Mouse (Mus musculus): ENCODE measurements around the gene Olfr47. TPM values are rescaled to one million over a fixed set of nuclear protein-coding genes. Genes with fewer than 3 reads are reported as not detected.
"Not testable (repeated sequence)": the region's sequence is repeated elsewhere in the genome, so short reads cannot be mapped to it uniquely, and the experiment has no call there.

Gene Olfr47
- not detected in 2 replicates for polyA plus RNA-seq (2015; fragmentation: Nextera tagmentation; extraction: Ambion mirVana)

- ATAC-seq = not testable (repeated sequence)
- WGBS = 81% methylated on average over 1 of the region's 1 CpGs
These were observed at the start of gene Olfr47 for GRCm38 (mm10) chr6:43231255-43231654. Olfr47 (plus strand) TSS chr6:43231529.

GRCm38 (mm10) chr6:43190986-43191385, 40.3 kb upstream of the Olfr47 start:
- no peaks in the 10 kb centered on the region for H3K4me1 ChIP-seq (ENCODE audit: control insufficient read depth, insufficient read depth, low read depth, low read length)
- H3K4me3 ChIP-seq (ENCODE audit: low read length) = no peak overlapping the region
- no peak overlapping the region for H3K27ac ChIP-seq (ENCODE audit: low read depth, low read length)
- H3K27me3 ChIP-seq (replicated peaks; ENCODE audit: control insufficient read depth, insufficient read depth, low read length) = no peaks in the 10 kb centered on the region
- no peak for ATAC-seq
- WGBS = 81% methylated on average over 3 of the region's 3 CpGs
- H3K36me3 ChIP-seq (ENCODE audit: control insufficient read depth, insufficient read depth, low read length) = no peaks in the 10 kb centered on the region
- no peaks in the 10 kb centered on the region for H3K9me3 ChIP-seq (ENCODE audit: control insufficient read depth, low read length)
- H3K4me2 ChIP-seq (ENCODE audit: low read length) = no peak overlapping the region
- H3K9ac ChIP-seq (ENCODE audit: low read depth, low read length) = no peak overlapping the region

More at GRCm38 (mm10) chr6:43231255-43231654, at the start of gene Olfr47:
- H3K9ac ChIP-seq (ENCODE audit: low read depth, low read length); H3K27me3 ChIP-seq (replicated peaks; ENCODE audit: control insufficient read depth, insufficient read depth, low read length); H3K4me3 ChIP-seq (ENCODE audit: low read length); H3K9me3 ChIP-seq (ENCODE audit: control insufficient read depth, low read length); H3K36me3 ChIP-seq (ENCODE audit: control insufficient read depth, insufficient read depth, low read length); H3K27ac ChIP-seq (ENCODE audit: low read depth, low read length); H3K4me2 ChIP-seq (ENCODE audit: low read length); H3K4me1 ChIP-seq (ENCODE audit: control insufficient read depth, insufficient read depth, low read depth, low read length): not testable (repeated sequence)

DNA sequence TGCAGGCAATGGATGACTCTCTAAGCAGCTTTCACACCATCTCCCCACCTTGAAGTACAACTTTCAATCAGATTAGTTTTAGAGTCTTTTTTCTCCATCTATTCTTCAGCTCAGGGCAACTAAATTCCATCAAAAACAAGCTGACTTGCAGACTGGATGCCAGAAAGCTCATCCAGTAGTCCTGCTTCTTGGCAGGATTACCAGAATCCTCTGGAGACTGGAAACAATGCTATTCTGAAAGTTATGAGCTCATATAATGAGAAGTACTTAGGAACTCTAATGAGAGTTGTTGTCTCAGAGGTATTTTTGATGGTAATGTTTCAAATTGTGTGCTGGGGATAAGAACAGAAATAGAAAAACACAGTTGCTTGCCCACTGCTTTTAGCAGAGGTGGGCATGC, 34.5 kb upstream of the Olfr47 start, which contains the start of gene Olfr435:
Gene Olfr435, plus strand, starts transcription at position 366 of the 400 bp plus-strand sequence.
- Histone ChIP-seq H3K4me2 (ENCODE audit: low read length) (no peak within 1 kb of the TSS), H3K27ac (ENCODE audit: low read depth, low read length) (no peak within 1 kb of the TSS), H3K9me3 (ENCODE audit: control insufficient read depth, low read length) (no peaks in the 10 kb centered on the region), H3K9ac (ENCODE audit: low read depth, low read length) (no peak within 1 kb of the TSS), H3K4me3 (ENCODE audit: low read length) (no peak within 1 kb of the TSS), H3K27me3 (replicated peaks; ENCODE audit: control insufficient read depth, insufficient read depth, low read length) (no peaks in the 10 kb centered on the region), H3K4me1 (ENCODE audit: control insufficient read depth, insufficient read depth, low read depth, low read length) (no peaks in the 10 kb centered on the region), H3K36me3 (ENCODE audit: control insufficient read depth, insufficient read depth, low read length) (no peaks in the 10 kb centered on the region)
- no peak for ATAC-seq

GRCm38 (mm10) chr6:43198094-43198493, 33.2 kb upstream of the Olfr47 start:
- no peaks in the 10 kb centered on the region for H3K9me3 ChIP-seq (ENCODE audit: control insufficient read depth, low read length)
- H3K27me3 ChIP-seq (replicated peaks; ENCODE audit: control insufficient read depth, insufficient read depth, low read length) = no peaks in the 10 kb centered on the region
- no peaks in the 10 kb centered on the region for H3K4me1 ChIP-seq (ENCODE audit: control insufficient read depth, insufficient read depth, low read depth, low read length)
- no peak for ATAC-seq
- WGBS = 88% methylated on average over 3 of the region's 3 CpGs
- no peaks in the 10 kb centered on the region for H3K36me3 ChIP-seq (ENCODE audit: control insufficient read depth, insufficient read depth, low read length)
- H3K9ac ChIP-seq (ENCODE audit: low read depth, low read length) = no peak overlapping the region
- no peak overlapping the region for H3K4me2 ChIP-seq (ENCODE audit: low read length)
- no peak overlapping the region for H3K4me3 ChIP-seq (ENCODE audit: low read length)
- no peak overlapping the region for H3K27ac ChIP-seq (ENCODE audit: low read depth, low read length)

- no peak overlapping the region for H3K4me2 ChIP-seq (ENCODE audit: low read length)
- no peak overlapping the region for H3K9ac ChIP-seq (ENCODE audit: low read depth, low read length)
- no peaks in the 10 kb centered on the region for H3K27me3 ChIP-seq (replicated peaks; ENCODE audit: control insufficient read depth, insufficient read depth, low read length)
- no peak overlapping the region for H3K27ac ChIP-seq (ENCODE audit: low read depth, low read length)
- no peaks in the 10 kb centered on the region for H3K9me3 ChIP-seq (ENCODE audit: control insufficient read depth, low read length)
- H3K36me3 ChIP-seq (ENCODE audit: control insufficient read depth, insufficient read depth, low read length) = no peaks in the 10 kb centered on the region
- no peak for ATAC-seq
- no peaks in the 10 kb centered on the region for H3K4me1 ChIP-seq (ENCODE audit: control insufficient read depth, insufficient read depth, low read depth, low read length)
- H3K4me3 ChIP-seq (ENCODE audit: low read length) = no peak overlapping the region
These were observed 28.5 kb upstream of the Olfr47 start for GRCm38 (mm10) chr6:43202786-43203185.

DNA sequence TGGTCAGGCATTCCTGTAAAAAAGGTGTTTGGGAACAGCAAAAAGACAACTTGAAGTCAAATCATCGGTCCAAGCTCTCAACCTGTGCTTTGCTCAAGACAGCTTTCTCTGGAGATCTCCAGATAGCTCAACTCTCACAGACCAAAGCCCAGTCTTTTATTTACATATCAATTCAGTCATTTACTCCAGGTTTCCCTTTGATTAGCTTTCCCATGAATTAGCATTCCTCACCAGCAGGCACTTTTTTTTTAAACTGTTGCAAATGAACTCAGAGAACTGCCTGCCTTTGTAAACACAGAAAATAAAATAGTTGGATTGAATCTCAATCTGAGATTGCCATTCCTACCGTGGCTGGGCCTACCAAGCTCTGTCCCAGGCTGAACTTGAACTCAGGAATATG, 26.0 kb upstream of the Olfr47 start:
- H3K36me3 ChIP-seq (ENCODE audit: control insufficient read depth, insufficient read depth, low read length) = no peaks in the 10 kb centered on the region
- no peak overlapping the region for H3K9ac ChIP-seq (ENCODE audit: low read depth, low read length)
- no peak overlapping the region for H3K4me2 ChIP-seq (ENCODE audit: low read length)
- no peak overlapping the region for H3K27ac ChIP-seq (ENCODE audit: low read depth, low read length)
- 36% methylated on average over 2 of the region's 2 CpGs for WGBS
- H3K4me1 ChIP-seq (ENCODE audit: control insufficient read depth, insufficient read depth, low read depth, low read length) = no peaks in the 10 kb centered on the region
- no peaks in the 10 kb centered on the region for H3K27me3 ChIP-seq (replicated peaks; ENCODE audit: control insufficient read depth, insufficient read depth, low read length)
- no peak for ATAC-seq
- no peak overlapping the region for H3K4me3 ChIP-seq (ENCODE audit: low read length)
- H3K9me3 ChIP-seq (ENCODE audit: control insufficient read depth, low read length) = no peaks in the 10 kb centered on the region

DNA sequence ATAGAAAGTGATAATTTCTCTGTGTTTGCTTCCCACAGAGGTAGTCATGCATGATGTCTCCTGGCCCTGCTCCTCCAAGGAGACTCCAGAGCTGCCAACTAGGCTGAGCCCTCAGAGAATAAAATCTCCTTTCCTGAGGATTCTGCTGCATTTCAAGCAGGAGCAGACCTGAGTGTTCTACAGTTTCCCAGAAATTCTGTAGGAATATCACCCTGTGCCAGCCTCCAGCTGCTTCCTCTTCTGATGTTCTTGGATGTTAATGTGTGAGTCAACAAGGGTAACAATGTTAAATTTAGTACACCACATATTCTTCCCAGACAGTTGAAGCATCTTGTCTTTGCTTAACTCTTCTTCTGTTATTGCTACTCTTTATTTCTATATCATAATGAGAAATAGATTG, 18.5 kb upstream of the Olfr47 start, which contains the start of gene Olfr434:
Gene Olfr434, plus strand, starts transcription at position 149 of the 400 bp plus-strand sequence.
- ATAC-seq; H3K36me3 ChIP-seq (ENCODE audit: control insufficient read depth, insufficient read depth, low read length); H3K4me2 ChIP-seq (ENCODE audit: low read length); H3K9ac ChIP-seq (ENCODE audit: low read depth, low read length); H3K4me3 ChIP-seq (ENCODE audit: low read length); H3K27ac ChIP-seq (ENCODE audit: low read depth, low read length); H3K27me3 ChIP-seq (replicated peaks; ENCODE audit: control insufficient read depth, insufficient read depth, low read length); H3K4me1 ChIP-seq (ENCODE audit: control insufficient read depth, insufficient read depth, low read depth, low read length); H3K9me3 ChIP-seq (ENCODE audit: control insufficient read depth, low read length): not testable (repeated sequence)

GRCm38 (mm10) chr6:43242061-43242460, 10.7 kb downstream of the Olfr47 start:
- Histone ChIP-seq H3K27ac (ENCODE audit: low read depth, low read length) (no peak overlapping the region), H3K4me1 (ENCODE audit: control insufficient read depth, insufficient read depth, low read depth, low read length) (no peaks in the 10 kb centered on the region), H3K27me3 (replicated peaks; ENCODE audit: control insufficient read depth, insufficient read depth, low read length) (no peaks in the 10 kb centered on the region), H3K36me3 (ENCODE audit: control insufficient read depth, insufficient read depth, low read length) (no peaks in the 10 kb centered on the region), H3K9ac (ENCODE audit: low read depth, low read length) (no peak overlapping the region), H3K4me3 (ENCODE audit: low read length) (no peak overlapping the region), H3K9me3 (ENCODE audit: control insufficient read depth, low read length) (no peaks in the 10 kb centered on the region), H3K4me2 (ENCODE audit: low read length) (no peak overlapping the region)
- no peak for ATAC-seq
- 19% methylated on average over 4 of the region's 4 CpGs for whole genome bisulfite sequencing

DNA sequence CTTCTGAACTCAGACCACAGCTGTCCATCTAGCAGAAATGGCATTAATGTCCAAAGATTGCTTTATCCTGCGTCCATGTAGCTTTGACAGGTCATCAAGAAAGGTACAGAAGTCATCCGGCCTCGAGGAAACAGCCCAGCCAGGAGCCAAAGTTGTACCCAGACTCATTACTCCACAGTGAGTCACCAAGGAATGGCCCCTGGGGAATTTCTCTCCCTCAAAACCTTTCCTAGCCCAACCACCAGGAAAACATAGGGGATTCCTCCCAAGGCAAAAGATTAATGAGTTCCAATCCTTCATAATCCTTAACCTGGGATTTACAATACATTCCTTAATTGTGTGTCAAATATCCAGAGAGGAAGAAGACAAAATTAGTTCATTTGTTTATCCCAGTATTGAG, 16.1 kb downstream of the Olfr47 start:
- no peak overlapping the region for H3K4me2 ChIP-seq (ENCODE audit: low read length)
- H3K9me3 ChIP-seq (ENCODE audit: control insufficient read depth, low read length) = no peaks in the 10 kb centered on the region
- H3K4me1 ChIP-seq (ENCODE audit: control insufficient read depth, insufficient read depth, low read depth, low read length) = no peaks in the 10 kb centered on the region
- no peak overlapping the region for H3K27ac ChIP-seq (ENCODE audit: low read depth, low read length)
- H3K36me3 ChIP-seq (ENCODE audit: control insufficient read depth, insufficient read depth, low read length) = no peaks in the 10 kb centered on the region
- no peak overlapping the region for H3K9ac ChIP-seq (ENCODE audit: low read depth, low read length)
- no peak overlapping the region for H3K4me3 ChIP-seq (ENCODE audit: low read length)
- ATAC-seq = no peak
- 75% methylated on average over 3 of the region's 3 CpGs for WGBS
- H3K27me3 ChIP-seq (replicated peaks; ENCODE audit: control insufficient read depth, insufficient read depth, low read length) = no peaks in the 10 kb centered on the region

GRCm38 (mm10) chr6:43252994-43253393, 21.7 kb downstream of the Olfr47 start:
- no peak overlapping the region for H3K27ac ChIP-seq (ENCODE audit: low read depth, low read length)
- 81% methylated on average over 1 of the region's 1 CpGs for WGBS
- no peak for ATAC-seq
- H3K9ac ChIP-seq (ENCODE audit: low read depth, low read length) = no peak overlapping the region
- no peaks in the 10 kb centered on the region for H3K36me3 ChIP-seq (ENCODE audit: control insufficient read depth, insufficient read depth, low read length)
- H3K9me3 ChIP-seq (ENCODE audit: control insufficient read depth, low read length) = no peaks in the 10 kb centered on the region
- H3K4me1 ChIP-seq (ENCODE audit: control insufficient read depth, insufficient read depth, low read depth, low read length) = no peaks in the 10 kb centered on the region
- no peak overlapping the region for H3K4me3 ChIP-seq (ENCODE audit: low read length)
- no peaks in the 10 kb centered on the region for H3K27me3 ChIP-seq (replicated peaks; ENCODE audit: control insufficient read depth, insufficient read depth, low read length)
- H3K4me2 ChIP-seq (ENCODE audit: low read length) = no peak overlapping the region

Data from hindbrain, embryonic 16.5 days (tissue).